Mouse (Mus musculus) small intestine, adult 2 months (tissue): Measurements from ENCODE around the gene Gm28308.

ENCODE experiments used
- CTCF ChIP-seq: fragments of 200-500 bp; IDR thresholded peaks from 2 replicates; pipeline ENCODE4 v1.5.1; 2012; ENCODE audit warnings: low read depth, mild to moderate bottlenecking, control low read depth, inconsistent platforms, low read length, moderate library complexity, mixed read lengths; ENCODE audit not compliant: insufficient replicate concordance, insufficient read length; ENCODE audit errors: extremely low read depth
- POLR2A ChIP-seq: fragments of 200-500 bp; IDR thresholded peaks from 2 replicates; pipeline ENCODE4 v1.6.1; 2012; ENCODE audit warnings: low read depth, mild to moderate bottlenecking, control low read depth, inconsistent platforms, low read length, moderate library complexity

GRCm38 (mm10) chr6:52209685-52210046, 3.5 kb downstream of the Gm28308 start:
- TF ChIP-seq CTCF (peak; percentile 16; the same call in 1 of the 2 replicates), POLR2A (no peak)
